Mouse (Mus musculus) intestine, embryonic 15.5 days (tissue): Measurements from ENCODE around the gene Vmn2r14. TPM values are rescaled to one million over a fixed set of nuclear protein-coding genes. Genes with fewer than 3 reads are reported as not detected.
"Not testable (repeated sequence)": the region's sequence is repeated elsewhere in the genome, so short reads cannot be mapped to it uniquely, and the experiment has no call there.

Source experiments
- ATAC-seq: fragments of 200-750 bp; cut with Nextera tagmentation; 2 replicates; pipeline ENCODE4 v1.8.0; 2017; ENCODE audit warnings: moderate TSS enrichment, moderate library complexity
- H3K27ac ChIP-seq: fragments of 300-500 bp; sonication (generic); 2 replicates; pipeline ENCODE4 v1.5.1; 2015; ENCODE audit warnings: mild to moderate bottlenecking, inconsistent platforms
- H3K27me3 ChIP-seq: fragments of 300-500 bp; sonication (generic); replicated peaks from 2 replicates; pipeline ENCODE4 v1.6.1; 2015; ENCODE audit warnings: inconsistent platforms
- H3K36me3 ChIP-seq: fragments of 300-500 bp; sonication (generic); 2 replicates; pipeline ENCODE4 v1.6.1; 2015; ENCODE audit warnings: inconsistent platforms
- H3K4me1 ChIP-seq: fragments of 300-500 bp; sonication (generic); replicated peaks from 2 replicates; pipeline ENCODE4 v1.6.1; 2015; ENCODE audit warnings: inconsistent platforms
- H3K4me2 ChIP-seq: fragments of 300-500 bp; sonication (generic); replicated peaks from 2 replicates; pipeline ENCODE4 v1.6.1; 2015; ENCODE audit warnings: mild to moderate bottlenecking, inconsistent platforms
- H3K4me3 ChIP-seq: fragments of 300-500 bp; sonication (generic); replicated peaks from 2 replicates; pipeline ENCODE4 v1.5.1; 2015; ENCODE audit warnings: inconsistent platforms
- H3K9ac ChIP-seq: fragments of 300-500 bp; sonication (generic); 2 replicates; pipeline ENCODE4 v1.6.1; 2015; ENCODE audit warnings: inconsistent platforms
- H3K9me3 ChIP-seq: fragments of 300-500 bp; sonication (generic); 2 replicates; pipeline ENCODE4 v1.6.1; 2016; ENCODE audit warnings: inconsistent platforms
- WGBS: fragments of 180-500 bp; shearing (Covaris S2); methylation state at CpG from one replicate; pipeline ENCODE4 v1.1.7; 2015; 5-methylcytosine and 5-hydroxymethylcytosine counted together
- polyA plus RNA-seq: library from polyadenylated mRNA; unstranded; fragments of >200 nt; fragmentation: Nextera tagmentation; extraction: Ambion mirVana; gene quantifications from 2 replicates; pipeline ENCODE4 v1.2.1, GENCODE M21; 2015

The Vmn2r14 gene
- polyA plus RNA-seq: not detected in 2 replicates

GRCm38 (mm10) chr5:109224608-109225007 is at the start of gene Vmn2r14:
Gene Vmn2r14 (minus strand): TSS chr5:109224708.
- Histone ChIP-seq H3K9me3 (no peaks in the 10 kb centered on the region), H3K36me3 (no peaks in the 10 kb centered on the region), H3K9ac (no peak within 1 kb of the TSS), H3K27me3 (no peaks in the 10 kb centered on the region), H3K27ac (no peak within 1 kb of the TSS), H3K4me2 (no peak within 1 kb of the TSS), H3K4me1 (no peaks in the 10 kb centered on the region), H3K4me3 (no peak within 1 kb of the TSS)
- ATAC-seq: no peak
- 63% methylated on average over 3 of the region's 3 CpGs for WGBS

- not testable (repeated sequence) for H3K9ac ChIP-seq, H3K4me2 ChIP-seq, H3K9me3 ChIP-seq, H3K27me3 ChIP-seq, H3K36me3 ChIP-seq, H3K27ac ChIP-seq, ATAC-seq, H3K4me1 ChIP-seq, H3K4me3 ChIP-seq
- 54% methylated on average over 2 of the region's 2 CpGs for WGBS
These were observed 32.4 kb downstream of the Vmn2r14 start, which contains the start of gene Vmn2r13 for GRCm38 (mm10) chr5:109192099-109192498. Gene Vmn2r13 (minus strand): TSS chr5:109192199.

GRCm38 (mm10) chr5:109166851-109167250 is 57.7 kb downstream of the Vmn2r14 start:
- not testable (repeated sequence) for H3K4me3 ChIP-seq, H3K4me2 ChIP-seq, H3K27ac ChIP-seq, H3K9ac ChIP-seq, ATAC-seq, H3K4me1 ChIP-seq, H3K9me3 ChIP-seq, H3K36me3 ChIP-seq, H3K27me3 ChIP-seq
- 82% methylated on average over 4 of the region's 4 CpGs for WGBS

Other genes with a start within 250 kb of the Vmn2r14 start
- gene Vmn2r10, start 218.2 kb downstream of the Vmn2r14 start, polyA plus RNA-seq: not detected in 2 replicates
- gene Vmn2r11, start 165.1 kb downstream of the Vmn2r14 start, polyA plus RNA-seq: not detected in 2 replicates
- not detected in 2 replicates for gene Vmn2r12, start 126.8 kb downstream of the Vmn2r14 start, polyA plus RNA-seq
- gene Vmn2r13, start 32.5 kb downstream of the Vmn2r14 start, polyA plus RNA-seq: not detected in 2 replicates
- not detected in 2 replicates for gene Vmn2r15, start 72.9 kb upstream of the Vmn2r14 start, polyA plus RNA-seq
- gene Vmn2r16, start 105.5 kb upstream of the Vmn2r14 start, polyA plus RNA-seq: not detected in 2 replicates
- not detected in 2 replicates for gene Vmn2r17, start 195.0 kb upstream of the Vmn2r14 start, polyA plus RNA-seq